Mouse (Mus musculus) right cerebral cortex, postnatal 14 days (tissue): Measurements from ENCODE around the gene Mtmr11.
"Not testable (repeated sequence)": the region's sequence is repeated elsewhere in the genome, so short reads cannot be mapped to it uniquely, and the experiment has no call there.

ENCODE experiments used
- DNase-seq: peaks from one replicate; pipeline ENCODE4 v3.0.0; 2022

The Mtmr11 gene

DNA sequence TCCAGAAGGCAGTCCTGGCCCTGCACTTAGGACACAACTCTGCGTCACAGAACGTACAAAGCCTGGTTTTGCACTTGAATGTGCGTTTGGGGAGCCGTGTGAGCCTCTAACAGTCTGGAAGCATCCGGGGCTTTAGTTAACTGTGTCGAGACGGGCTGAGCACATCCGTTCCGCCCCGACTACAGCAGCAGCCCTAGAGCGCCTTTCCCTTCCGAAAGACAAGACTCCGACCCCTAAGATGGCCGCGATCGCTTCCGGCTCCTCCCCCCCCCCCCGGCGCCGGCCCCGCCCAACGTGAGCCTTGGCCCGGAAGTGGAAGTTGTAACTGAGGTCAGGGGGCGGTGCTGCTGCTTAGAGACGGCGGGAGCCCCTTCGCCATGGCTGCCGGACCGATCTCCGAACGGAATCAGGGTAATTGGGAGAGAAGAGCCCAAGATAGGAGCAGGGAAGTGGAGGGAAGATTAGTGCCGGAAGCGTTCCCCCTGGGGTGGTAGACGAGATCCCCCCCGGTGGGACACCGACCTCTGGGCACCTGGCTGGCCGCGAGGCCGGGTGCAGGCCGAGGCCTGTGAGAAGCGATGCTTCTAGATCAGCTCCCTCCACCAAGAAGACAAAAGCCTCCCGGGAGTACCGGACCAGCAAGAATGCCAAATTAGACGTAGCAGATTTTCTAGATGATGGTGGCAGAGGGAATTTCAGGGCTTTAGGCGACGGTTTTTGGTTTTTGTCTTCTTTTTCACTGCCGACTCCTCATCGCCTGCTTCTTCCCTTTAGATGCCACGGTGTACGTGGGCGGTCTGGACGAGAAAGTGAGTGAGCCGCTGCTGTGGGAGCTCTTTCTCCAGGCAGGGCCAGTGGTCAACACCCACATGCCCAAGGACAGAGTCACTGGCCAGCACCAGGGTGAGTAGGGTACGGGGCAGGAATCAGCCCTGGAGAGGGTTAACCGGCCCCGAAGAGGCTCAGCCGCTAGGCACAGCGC, 10.7 kb downstream of the Mtmr11 start, which contains the start of gene Sf3b4:
Gene Sf3b4, plus strand, starts transcription at position 136 of the 982 bp plus-strand sequence.
- peak; percentile 80 for DNase-seq

DNA sequence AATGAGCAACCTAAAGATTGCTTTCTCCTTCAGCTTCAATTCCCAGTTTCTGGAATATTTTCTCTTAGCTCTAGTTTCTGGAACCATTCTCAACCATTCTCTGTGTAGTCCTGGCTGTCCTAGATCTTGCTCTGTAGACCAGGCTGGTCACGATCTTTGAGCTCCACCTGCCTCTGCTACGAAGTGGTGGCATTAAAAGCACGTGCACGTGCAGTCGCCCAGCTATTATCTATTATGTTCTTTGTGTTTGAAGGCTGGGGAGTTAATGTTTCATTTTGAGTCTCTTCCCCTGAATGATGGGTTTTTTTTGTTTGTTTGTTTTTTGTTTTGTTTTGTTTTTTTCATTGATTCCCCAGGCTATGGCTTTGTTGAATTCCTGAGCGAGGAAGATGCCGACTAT, 11.4 kb downstream of the Mtmr11 start:
- no peak for DNase-seq

DNA sequence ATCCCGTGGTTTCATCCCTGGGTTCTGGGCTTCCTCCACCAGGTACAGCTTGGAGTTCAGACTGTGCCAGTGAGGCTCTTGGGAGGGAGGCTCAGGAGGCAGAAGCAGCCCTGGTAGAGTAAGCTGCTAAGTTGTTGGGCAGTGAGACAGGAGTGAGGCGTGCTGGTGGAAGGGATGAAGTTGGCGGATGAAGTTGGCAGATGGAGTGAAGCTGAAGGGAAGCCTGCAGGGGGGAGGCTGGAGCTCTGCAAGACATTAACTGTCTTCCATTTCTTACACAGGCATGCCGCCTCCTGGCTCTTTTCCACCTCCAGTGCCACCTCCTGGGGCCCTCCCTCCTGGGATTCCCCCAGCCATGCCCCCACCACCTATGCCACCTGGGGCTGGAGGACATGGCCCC, 12.2 kb downstream of the Mtmr11 start:
- not testable (repeated sequence) for DNase-seq

DNA sequence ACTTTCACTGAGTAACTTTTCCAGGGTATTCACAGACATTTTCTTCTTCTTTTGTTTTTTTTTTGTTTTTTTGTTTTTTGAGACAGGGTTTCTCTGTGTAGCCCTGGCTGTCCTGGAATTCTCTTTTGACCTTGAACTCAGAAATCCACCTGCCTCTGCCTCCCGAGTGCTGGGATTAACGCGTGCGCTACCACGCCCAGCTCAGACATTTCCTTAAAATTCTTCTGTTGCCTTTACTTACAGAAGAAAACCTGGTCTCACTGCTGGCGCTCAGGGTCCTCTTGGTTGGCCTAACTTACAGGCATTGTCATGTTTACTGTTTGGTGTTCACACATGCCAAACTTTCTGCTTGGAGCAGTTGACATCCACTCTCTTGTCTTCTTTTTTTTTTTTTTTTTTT, 13.4 kb downstream of the Mtmr11 start:
- DNase-seq, result no peak

DNA sequence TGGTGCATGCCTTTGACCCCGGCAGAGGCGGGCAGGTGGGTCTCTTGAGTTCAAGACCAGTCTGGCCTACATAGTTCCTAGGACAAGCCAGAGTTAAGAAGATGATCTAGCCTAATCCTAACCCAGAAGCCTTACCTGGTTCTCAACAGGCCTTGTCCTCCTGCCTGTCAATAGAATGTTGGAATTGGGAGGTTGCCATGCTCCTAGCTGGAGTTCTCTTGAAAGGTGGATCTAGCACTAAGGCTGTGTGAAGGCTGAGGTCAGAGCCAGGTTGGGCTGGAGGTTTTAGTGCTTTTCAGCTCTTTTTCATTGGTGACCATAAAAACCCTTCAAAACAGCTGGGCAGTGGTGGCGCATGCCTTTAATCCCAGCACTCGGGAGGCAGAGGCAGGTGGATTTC, 16.6 kb downstream of the Mtmr11 start:
- DNase-seq, result no peak

DNA sequence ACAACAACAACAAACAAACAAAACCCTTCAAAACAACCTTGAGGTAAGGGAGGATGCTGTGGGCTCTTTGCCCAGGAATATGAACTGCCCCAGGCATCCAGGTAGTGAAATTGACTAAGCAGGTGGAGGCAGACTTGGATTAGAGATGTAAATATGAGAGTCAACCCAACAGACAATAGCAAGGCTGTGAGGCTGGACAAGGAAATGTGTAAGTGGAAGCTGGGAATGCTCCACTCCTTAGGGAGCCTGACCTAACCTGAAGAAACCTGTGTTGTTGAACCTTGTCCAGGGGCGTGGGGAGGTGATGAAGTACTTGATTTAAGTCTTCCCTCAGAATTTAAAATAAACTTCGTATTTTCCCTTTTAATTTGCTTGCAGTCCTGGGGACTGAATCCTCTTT, 17.1 kb downstream of the Mtmr11 start:
- no peak for DNase-seq

DNA sequence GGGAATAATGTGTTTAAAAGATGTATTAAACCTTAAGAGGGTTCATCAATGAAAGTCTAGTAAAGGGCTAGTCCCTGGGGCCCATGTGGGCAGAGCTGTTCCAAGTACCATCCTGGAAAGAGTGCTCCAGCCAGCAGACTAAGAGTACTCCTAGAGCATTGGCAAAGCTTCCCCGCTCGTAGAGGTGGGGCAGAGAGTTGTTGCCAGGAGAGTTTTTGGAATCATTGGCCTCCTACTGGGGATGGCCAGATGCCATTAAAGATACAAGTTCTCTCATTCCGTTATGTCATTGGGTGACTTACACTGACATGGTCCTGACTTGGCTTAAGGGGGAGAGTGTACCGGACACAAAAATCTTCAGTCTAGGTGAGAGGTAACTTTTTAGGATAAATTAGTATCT, 17.7 kb downstream of the Mtmr11 start:
- DNase-seq, result no peak

DNA sequence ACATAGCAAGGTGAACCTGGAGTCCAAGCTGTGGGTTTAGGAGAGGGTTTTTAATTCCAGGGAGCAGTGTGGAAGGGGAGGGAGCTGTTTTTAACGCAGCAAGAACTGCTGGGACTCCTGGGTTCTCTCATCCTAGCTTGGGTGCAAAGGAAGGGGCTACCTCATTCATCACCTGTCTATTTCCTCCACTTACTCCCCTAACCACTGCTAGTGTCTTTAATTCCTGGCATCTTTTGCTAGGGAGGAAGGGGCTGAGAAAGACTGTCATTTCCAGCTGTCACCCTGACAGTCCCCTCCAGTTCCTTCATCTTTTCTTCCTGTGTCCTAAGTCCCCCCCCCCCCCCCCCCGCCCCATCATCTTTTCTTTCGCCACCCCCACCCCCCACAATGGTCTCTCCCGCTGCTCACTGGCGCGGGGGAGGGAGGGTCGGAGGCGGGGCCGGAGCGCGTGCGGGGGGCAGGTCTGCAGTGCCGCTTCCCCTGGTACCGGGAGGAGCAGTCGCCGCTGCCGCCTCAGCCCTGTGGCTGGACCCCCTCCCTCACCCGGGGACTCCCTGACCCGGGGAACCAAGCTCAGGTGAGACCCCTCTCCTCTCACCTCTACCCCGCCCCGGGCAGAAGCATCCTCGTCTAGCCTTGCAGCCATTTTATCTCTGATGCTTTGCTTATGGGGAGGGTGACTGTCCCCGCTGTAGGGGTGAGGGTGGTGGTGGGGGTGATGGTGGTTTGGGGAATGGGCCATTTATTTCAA, 19.1 kb downstream of the Mtmr11 start, which contains the start of gene Sv2a:
Gene Sv2a, plus strand, starts transcription at position 425 of the 751 bp plus-strand sequence.
- DNase-seq, result peak; percentile 82

DNA sequence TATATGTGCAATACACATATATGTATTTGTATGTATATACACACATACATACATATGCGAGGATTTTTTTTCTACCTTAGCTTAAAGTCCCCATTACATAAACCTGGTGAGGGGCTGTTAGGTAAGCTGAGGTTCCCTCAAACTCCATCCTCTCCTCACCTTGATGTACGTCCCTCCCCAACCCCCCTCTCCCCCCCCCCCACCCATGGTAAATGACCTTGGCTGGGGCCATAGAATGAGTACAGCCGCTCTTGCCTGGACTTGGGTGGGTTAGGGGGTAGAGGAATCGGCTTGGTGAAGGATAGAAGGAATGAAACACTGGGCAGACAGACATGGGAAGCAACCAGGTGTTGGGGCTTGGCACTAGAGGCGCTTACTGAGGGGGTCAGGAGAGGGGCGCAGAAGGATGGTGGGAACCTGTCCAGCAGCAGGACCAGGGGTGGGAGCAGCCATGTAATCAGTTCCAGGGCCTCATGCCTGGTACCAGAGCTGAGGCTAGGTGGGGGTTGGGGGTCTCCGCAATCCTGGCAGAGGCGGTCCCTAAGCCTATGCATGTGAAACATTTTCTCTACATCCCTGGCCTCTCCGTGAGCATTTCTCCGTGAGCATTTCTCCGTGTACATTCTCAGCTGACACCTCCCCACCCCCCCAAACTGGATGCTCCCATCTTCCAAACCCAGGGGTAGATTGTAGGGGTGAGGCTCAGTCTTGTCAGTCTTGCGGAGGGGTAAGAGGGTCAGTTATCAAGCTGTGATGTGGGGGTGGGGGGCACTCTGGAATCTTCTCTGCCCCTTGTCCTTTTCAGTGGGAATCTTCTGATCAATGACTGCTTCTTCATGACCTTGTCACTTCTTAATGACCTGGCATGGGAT, 19.9 kb downstream of the Mtmr11 start:
- peak; percentile 48 for DNase-seq

DNA sequence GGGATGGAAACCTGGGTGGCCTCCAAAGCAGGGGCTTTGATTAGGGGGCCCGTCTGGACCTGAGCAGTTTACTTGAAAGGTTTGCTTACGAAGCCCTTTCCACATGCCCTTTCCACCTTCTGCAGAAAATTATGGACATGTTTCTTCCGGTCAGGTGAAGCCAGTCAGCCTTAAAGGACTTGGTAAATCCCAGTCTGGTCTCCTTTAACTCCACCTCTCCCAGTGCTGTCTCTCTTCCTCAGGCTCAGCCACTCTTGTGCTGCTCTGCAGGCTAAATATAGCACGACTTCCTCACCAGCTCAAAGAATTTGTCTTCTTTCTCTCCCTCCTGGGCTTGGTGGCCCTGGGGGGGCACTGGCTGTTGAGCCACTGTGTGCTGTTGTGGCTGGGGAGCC, 20.6 kb downstream of the Mtmr11 start:
- no peak for DNase-seq

DNA sequence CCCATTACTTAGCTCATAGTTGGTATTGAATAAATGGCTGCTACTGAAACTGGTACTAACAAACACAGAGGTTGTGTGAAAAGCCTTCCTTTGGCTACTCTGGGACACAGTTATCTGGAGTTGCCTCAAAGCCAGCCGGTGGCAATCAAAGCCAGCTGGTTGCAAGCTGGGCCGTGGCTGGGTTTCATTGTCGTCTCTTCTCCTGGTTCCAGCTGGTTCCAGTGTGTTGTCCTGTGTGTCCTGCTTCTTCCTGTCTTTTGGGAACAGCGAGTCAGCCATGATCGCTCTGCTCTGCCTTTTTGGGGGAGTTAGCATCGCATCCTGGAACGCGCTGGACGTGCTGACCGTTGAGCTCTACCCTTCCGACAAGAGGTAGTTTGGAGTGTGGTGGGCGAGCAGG, 31.2 kb downstream of the Mtmr11 start:
- no peak for DNase-seq

DNA sequence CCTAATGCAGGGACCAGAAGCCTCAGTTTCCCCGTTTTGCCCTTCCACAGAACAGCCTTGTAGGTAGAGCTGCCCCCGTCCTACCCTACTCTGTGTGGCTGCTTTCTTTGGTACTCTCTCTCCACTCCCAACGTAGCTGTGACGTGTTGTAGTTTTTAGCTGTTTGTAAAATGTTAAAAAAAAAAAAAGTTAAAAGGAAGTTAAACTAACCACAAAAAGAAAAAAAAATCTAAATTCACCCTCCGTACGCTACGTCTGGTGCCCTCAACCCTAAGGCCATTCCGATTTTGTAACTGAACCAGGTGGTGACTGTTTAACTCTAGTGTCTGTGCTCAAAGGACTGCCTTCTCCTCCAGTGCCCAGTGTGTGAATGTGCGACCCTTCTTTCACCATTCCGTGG, 33.2 kb downstream of the Mtmr11 start:
- DNase-seq, result no peak

DNA sequence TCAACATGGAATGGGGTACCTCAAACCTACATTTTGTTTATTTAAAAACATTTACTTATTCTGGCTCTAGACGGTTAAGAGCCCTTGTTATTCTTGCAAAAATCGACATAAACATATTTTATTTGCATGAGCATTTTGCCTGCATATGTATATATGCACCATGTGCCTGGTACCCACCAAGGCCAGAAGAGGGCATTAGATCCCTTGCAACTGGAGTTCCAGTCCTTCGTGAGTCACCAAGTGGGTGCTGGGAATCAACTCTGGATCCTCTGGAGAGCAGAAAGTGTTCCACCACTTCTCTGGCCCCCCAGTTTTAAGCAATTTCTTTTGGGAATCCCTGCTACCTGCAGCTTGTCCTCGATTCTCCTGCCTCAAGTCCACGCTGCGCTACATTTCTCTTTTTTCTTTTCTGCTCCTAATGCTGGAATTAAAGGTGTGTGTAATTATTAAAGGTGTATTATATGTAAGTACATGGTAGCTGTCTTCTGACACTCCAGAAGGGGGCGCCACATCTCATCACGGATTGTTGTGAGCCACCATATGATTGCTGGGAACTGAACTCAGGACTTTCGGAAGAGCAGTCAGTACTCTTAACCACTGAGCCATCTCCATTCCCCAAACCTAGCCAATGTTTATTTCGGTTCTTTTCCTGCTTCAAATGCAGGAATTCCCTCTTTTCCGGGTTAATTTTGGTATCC, 34.0 kb downstream of the Mtmr11 start:
- no peak for DNase-seq

DNA sequence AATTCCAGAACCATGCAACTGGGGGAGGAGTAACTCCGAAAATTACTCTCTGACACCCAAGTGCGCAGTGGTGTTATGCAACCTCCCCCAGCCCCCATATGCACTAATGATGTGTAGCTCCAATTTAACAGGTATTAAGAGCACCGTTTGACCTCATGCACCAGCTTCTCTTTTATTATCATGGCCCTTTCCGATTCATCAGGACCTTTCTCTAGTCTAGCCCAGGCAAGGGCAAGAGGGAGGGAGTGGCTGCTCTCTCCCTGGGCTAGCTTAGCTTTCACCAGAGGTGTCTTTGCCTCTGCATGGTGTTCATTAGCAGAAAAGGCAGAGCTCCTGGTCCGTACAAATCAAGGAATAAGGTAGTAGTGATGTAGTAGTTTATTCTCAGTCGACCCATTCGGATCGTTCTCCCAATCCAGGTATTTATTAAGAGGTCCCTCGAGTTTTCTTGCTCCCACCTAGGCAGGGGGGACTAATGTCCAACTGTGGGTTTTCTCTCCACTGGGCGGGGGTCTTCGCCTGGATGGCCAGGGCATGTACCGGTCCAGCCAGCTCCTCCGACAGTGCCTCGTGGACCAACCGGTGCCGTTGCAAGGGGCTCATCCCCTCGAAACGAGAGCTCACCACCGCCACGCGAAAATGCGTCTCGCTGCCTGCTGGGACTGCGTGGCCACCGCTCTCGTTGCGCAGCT, 34.8 kb downstream of the Mtmr11 start:
- DNase-seq, result no peak

DNA sequence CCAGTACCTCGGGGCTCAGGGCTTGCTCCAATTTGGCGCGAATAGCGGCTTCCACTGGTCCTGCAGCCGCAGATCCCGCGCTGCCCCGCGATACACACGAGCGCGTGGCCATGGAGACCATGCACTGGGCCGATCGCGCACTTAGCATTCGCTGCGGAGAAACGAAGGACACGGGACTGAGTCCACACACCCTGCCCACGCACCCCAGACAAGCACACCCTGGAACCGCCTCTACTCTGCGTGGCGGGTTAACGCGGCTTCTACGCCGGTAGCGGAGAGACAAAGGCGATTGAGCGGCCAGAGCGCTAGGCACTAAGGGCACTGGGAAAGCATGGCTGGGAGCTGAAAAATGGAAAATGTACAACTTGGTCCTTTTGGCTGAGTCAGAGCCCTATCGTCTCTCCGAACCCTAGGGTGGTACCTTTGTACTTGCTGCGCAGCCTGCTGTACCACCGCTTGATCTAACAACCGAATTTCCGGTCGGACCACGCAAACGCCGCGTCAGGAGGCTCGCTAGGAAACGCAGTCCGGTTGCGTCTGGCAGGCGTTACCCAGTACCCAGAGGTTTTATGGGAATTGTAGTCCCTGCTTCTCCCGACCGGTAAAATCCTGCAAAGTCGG, 35.4 kb downstream of the Mtmr11 start:
- DNase-seq, result peak; percentile 91

DNA sequence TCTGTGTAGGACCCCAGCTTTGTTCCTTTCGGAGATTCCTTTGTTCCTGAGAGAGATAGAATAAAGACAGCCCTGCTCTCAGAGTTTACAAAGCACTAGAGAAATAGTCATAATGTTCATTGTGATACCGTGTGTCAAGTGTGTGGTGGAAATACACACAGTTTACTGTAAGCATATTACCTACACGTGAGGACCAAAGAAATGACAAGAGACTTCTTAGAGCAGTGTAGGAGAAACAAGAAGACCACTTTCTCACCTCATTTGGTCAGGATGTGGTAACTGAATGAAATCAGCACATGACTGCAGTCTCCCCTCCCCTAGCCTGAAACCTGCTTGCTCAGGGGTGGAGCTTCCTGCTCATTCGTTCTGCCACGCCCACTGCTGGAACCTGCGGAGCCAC, 36.4 kb downstream of the Mtmr11 start:
- DNase-seq, result no peak

DNA sequence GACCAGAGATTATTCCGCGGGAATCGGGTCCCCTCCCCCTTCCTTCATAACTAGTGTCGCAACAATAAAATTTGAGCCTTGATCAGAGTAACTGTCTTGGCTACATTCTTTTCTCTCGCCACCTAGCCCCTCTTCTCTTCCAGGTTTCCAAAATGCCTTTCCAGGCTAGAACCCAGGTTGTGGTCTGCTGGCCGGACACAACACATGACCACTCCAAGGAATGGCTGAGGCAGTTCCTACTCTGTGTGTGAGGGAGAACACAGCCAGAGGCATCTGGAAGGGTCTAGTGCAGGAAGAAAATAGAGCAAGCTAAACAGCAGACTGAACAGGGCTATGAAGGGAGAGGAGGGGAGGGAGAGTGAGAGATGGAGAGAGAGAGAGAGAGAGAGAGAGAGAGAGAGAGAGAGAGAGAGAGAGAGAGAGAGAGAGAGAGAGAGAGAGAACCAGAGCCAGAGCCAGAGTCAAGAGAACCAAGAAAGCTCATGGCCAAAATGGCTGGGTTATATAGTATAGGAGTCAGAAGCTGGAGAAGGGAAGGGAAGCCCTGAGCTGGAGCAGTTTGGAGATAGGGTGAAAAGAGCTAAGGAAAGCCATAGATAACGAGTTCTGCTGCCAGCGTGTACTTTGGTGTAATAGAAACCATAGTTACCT, 36.9 kb downstream of the Mtmr11 start:
- not testable (repeated sequence) for DNase-seq

DNA sequence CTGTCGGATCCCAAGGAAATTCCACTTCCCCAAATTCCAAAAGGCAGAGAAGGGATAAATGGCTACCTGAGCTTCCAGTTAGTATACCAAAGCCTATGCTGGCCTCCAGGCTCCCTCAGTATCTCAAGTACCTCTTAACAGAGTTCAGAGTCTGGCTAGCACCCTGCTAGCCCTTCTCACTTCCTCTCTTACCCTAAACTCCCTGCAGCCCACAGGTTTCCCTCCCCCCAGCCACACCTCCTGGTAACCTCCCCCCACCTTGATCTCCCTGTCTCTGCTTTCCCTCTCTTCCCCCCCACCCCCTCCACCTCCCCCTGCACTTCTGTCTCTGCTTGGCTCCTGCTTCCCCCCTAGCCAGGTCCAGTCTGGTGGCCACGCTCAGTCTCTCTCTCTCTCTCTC, 37.9 kb downstream of the Mtmr11 start:
- DNase-seq, result no peak

DNA sequence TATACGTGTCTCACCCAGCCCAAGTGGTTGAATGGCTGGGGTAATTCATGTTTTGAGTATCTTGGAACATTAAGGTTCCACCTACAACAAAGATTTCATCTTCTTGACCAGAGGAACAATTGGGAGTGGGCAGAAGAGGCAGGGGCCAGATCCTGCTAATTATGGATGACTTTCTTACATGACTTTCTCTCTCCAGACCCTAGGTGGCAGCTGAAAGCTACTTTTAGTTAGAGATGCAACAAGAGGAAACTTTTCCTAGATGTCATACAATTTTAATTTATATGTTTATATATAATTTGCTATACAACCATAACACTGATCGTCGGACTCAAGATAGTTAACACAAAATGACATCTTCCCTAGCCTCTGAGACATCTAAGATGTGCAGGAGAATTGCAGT, 46.0 kb downstream of the Mtmr11 start:
- no peak for DNase-seq

DNA sequence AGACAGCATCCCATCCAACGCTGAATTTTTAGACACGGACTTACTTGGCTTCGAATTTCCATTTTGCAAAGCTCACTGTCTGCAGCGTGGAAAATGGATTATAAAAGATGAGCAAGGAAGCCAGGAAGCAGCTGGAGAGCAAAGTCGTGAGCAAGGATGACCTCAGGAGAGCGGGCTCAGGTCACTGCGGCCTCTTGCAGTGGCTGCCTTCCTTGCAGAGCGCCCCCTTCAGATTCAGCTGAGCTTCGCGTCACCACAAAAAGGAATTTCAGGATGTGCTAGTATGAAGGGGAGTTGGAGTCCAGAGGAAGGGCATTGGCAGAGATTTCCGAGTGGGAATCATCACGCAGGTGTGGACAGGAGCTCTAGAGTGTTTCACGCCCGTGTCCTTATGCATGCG, 47.4 kb downstream of the Mtmr11 start:
- DNase-seq, result no peak
